Mouse (Mus musculus) retina, postnatal 7 days (tissue): ENCODE results near the gene Tbc1d7.

Experiments used
- DNase-seq: peaks from one replicate; pipeline ENCODE4 v3.0.0-alpha.2; 2012; ENCODE audit warnings: low read depth, low spot score

Tbc1d7 gene

GRCm38 (mm10) chr13:43134468-43134867 is 36.8 kb downstream of the Tbc1d7 start:
- no peak for DNase-seq

GRCm38 (mm10) chr13:43133400-43133799 is 37.9 kb downstream of the Tbc1d7 start:
- no peak for DNase-seq

- no peak for DNase-seq
These were observed 38.4 kb downstream of the Tbc1d7 start for GRCm38 (mm10) chr13:43132859-43133258.

- no peak for DNase-seq
These were observed 39.5 kb downstream of the Tbc1d7 start for GRCm38 (mm10) chr13:43131741-43132191.

- no peak for DNase-seq
These were observed 41.1 kb downstream of the Tbc1d7 start for GRCm38 (mm10) chr13:43130161-43130560.

GRCm38 (mm10) chr13:43124683-43125074 is 46.6 kb downstream of the Tbc1d7 start:
- no peak for DNase-seq

GRCm38 (mm10) chr13:43123895-43124682 is 47.2 kb downstream of the Tbc1d7 start:
- no peak for DNase-seq

- no peak for DNase-seq
These were observed 48.8 kb downstream of the Tbc1d7 start for GRCm38 (mm10) chr13:43122306-43123070.

GRCm38 (mm10) chr13:43113141-43113540 is 58.2 kb downstream of the Tbc1d7 start:
- no peak for DNase-seq

GRCm38 (mm10) chr13:43112707-43113106 is 58.6 kb downstream of the Tbc1d7 start:
- DNase-seq = no peak

- no peak for DNase-seq
These were observed 59.0 kb downstream of the Tbc1d7 start for GRCm38 (mm10) chr13:43112280-43112679.

- no peak for DNase-seq
These were observed 66.8 kb downstream of the Tbc1d7 start for GRCm38 (mm10) chr13:43104496-43104895.

GRCm38 (mm10) chr13:43102943-43103342 is 68.4 kb downstream of the Tbc1d7 start:
- DNase-seq = no peak
